ENCODE assay signal across 25 mouse cellular contexts in genomic region chr19:53855781-53856180, GRCm38 (mm10). TPM values are rescaled to one million over a fixed set of nuclear protein-coding genes. Genes with fewer than 3 reads are reported as not detected.
DNase-seq lines count a peak whose midpoint lies in the region; ATAC-seq and TF ChIP-seq lines count a peak whose summit lies in the region.
"Had no signal": no experiment of that assay in that cellular context is flagged by ENCODE, and none has a peak within 500 bp of the region (broad histone marks: within the 10 kb centered on the region; RNA-seq: fewer than 3 reads in every experiment).

No protein-coding gene starts in this region.

- H3K9me3 ChIP-seq in forebrain, embryonic 15.5 days: no peaks in the 10 kb centered on the region
- H3K9me3 ChIP-seq in forebrain, postnatal 0 days (ENCODE audit: low read length): no peaks in the 10 kb centered on the region
- H3K9me3 ChIP-seq in stomach, postnatal 0 days (ENCODE audit: control insufficient read depth, low read length): no peaks in the 10 kb centered on the region
- H3K9me3 ChIP-seq: embryonic facial prominence, embryonic 10.5 days; embryonic facial prominence, embryonic 13.5 days; heart, embryonic 10.5 days; heart, embryonic 13.5 days had no signal

- H3K27ac ChIP-seq in forebrain, embryonic 15.5 days (replicated peaks): peak overlapping the region; percentile 47
- H3K27ac ChIP-seq in forebrain, postnatal 0 days (ENCODE audit: low read depth, low read length): no peak overlapping the region
- peak overlapping the region; percentile 75 for H3K27ac ChIP-seq in layer of hippocampus, adult 2 months
- H3K27ac ChIP-seq in stomach, postnatal 0 days (replicated peaks): peak overlapping the region; percentile 41; the same call in 1 of the 2 replicates
- H3K27ac ChIP-seq: embryonic facial prominence, embryonic 10.5 days; embryonic facial prominence, embryonic 13.5 days; heart, embryonic 10.5 days; heart, embryonic 13.5 days; hindbrain, embryonic 14.5 days; hindbrain, postnatal 0 days had no signal

- H3K27me3 ChIP-seq in forebrain, embryonic 15.5 days: no peaks in the 10 kb centered on the region
- no peaks in the 10 kb centered on the region for H3K27me3 ChIP-seq in forebrain, postnatal 0 days (ENCODE audit: insufficient read depth, low read length)
- no peaks in the 10 kb centered on the region for H3K27me3 ChIP-seq in stomach, postnatal 0 days (ENCODE audit: control insufficient read depth, insufficient read depth, low read length)
- H3K27me3 ChIP-seq: embryonic facial prominence, embryonic 13.5 days; heart, embryonic 13.5 days had no signal

- H3K36me3 ChIP-seq in forebrain, embryonic 15.5 days: no peaks in the 10 kb centered on the region
- no peaks in the 10 kb centered on the region for H3K36me3 ChIP-seq in forebrain, postnatal 0 days (ENCODE audit: insufficient read depth)
- H3K36me3 ChIP-seq in stomach, postnatal 0 days (ENCODE audit: control insufficient read depth, insufficient read depth, low read length): no peaks in the 10 kb centered on the region
- H3K36me3 ChIP-seq: embryonic facial prominence, embryonic 10.5 days; embryonic facial prominence, embryonic 13.5 days had no signal

- H3K4me2 ChIP-seq in forebrain, embryonic 15.5 days (replicated peaks): peak overlapping the region; percentile 13; the same call in 1 of the 2 replicates
- no peak overlapping the region for H3K4me2 ChIP-seq in forebrain, postnatal 0 days (ENCODE audit: low read depth)
- H3K4me2 ChIP-seq in stomach, postnatal 0 days (replicated peaks; ENCODE audit: low read depth): no peak overlapping the region
- H3K4me2 ChIP-seq: embryonic facial prominence, embryonic 13.5 days; heart, embryonic 13.5 days; hindbrain, embryonic 14.5 days had no signal

- 29% methylated on average over 5 of the region's 5 CpGs for WGBS in forebrain, embryonic 15.5 days
- WGBS in forebrain, postnatal 0 days: 31% methylated on average over 5 of the region's 5 CpGs
- WGBS in stomach, postnatal 0 days: 63% methylated on average over 5 of the region's 5 CpGs

- DNase-seq in forebrain, postnatal 0 days: no peak
- no peak for DNase-seq in layer of hippocampus, adult 2 months (ENCODE audit: low spot score in 2 of 2)
- no peak for DNase-seq in layer of hippocampus, adult 8-10 months (ENCODE audit: low spot score in 2 of 2)
- no peak for DNase-seq in stomach, postnatal 0 days (ENCODE audit: low spot score)
- no peak for DNase-seq in urinary bladder, postnatal 36 days (ENCODE audit: low spot score in 2 of 2)
- DNase-seq: adrenal gland, adult 2 months; adrenal gland, postnatal 14 days; cerebellum, adult 11-12 months; cerebellum, adult 8-10 months; cerebellum, postnatal 36 days; embryo, embryonic 11 days; gastrocnemius, postnatal 25 days; heart, adult 2 months; heart, postnatal 14 days; heart, postnatal 4 days had no signal

- TF ChIP-seq CTCF in forebrain, postnatal 0 days (IDR thresholded peaks at IDR 0.05; ENCODE audit: low read depth): no peak
- TF ChIP-seq CTCF in layer of hippocampus, adult 2 months (conservative IDR thresholded peaks at IDR 0.05): no peak
- TF ChIP-seq CTCF in stomach, postnatal 0 days (IDR thresholded peaks at IDR 0.05; ENCODE audit: low read depth): no peak

- H3K4me1 ChIP-seq in forebrain, embryonic 15.5 days: peaks cover 81% of the 10 kb centered on the region
- peaks cover 44% of the 10 kb centered on the region; the same call in 1 of the 2 replicates for H3K4me1 ChIP-seq in forebrain, postnatal 0 days (ENCODE audit: insufficient read depth)
- peaks cover 19% of the 10 kb centered on the region for H3K4me1 ChIP-seq in stomach, postnatal 0 days (replicated peaks; ENCODE audit: control insufficient read depth, insufficient read depth)

- no peak for ATAC-seq in forebrain, embryonic 15.5 days (replicated peaks)
- ATAC-seq in forebrain, postnatal 0 days: no peak
- ATAC-seq in stomach, postnatal 0 days (ENCODE audit: low FRiP score, low TSS enrichment): no peak
- ATAC-seq: hindbrain, postnatal 0 days; inflammation-experienced regulatory T-cells, adult 6 months; intestine, embryonic 16.5 days had no signal

- TF ChIP-seq EP300 in stomach, postnatal 0 days (optimal IDR thresholded peaks at IDR 0.05): no peak

- 0 out of 2 replicates have a peak overlapping the region, but pooled peaks have one; percentile 6 for H3K9ac ChIP-seq in forebrain, embryonic 15.5 days (replicated peaks)
- no peak overlapping the region for H3K9ac ChIP-seq in forebrain, postnatal 0 days
- H3K9ac ChIP-seq in stomach, postnatal 0 days (ENCODE audit: low read length): no peak overlapping the region
- H3K9ac ChIP-seq: embryonic facial prominence, embryonic 13.5 days; heart, embryonic 13.5 days; hindbrain, embryonic 14.5 days had no signal

- no peak overlapping the region for H3K4me3 ChIP-seq in forebrain, embryonic 15.5 days
- no peak overlapping the region for H3K4me3 ChIP-seq in forebrain, postnatal 0 days (ENCODE audit: low read depth, low read length)
- no peak overlapping the region for H3K4me3 ChIP-seq in layer of hippocampus, adult 2 months
- H3K4me3 ChIP-seq in stomach, postnatal 0 days (ENCODE audit: low read depth, low read length): no peak overlapping the region
- H3K4me3 ChIP-seq: embryonic facial prominence, embryonic 10.5 days; embryonic facial prominence, embryonic 13.5 days; erythroblast, embryonic 14.5 days; heart, adult 2 months; heart, embryonic 10.5 days; heart, embryonic 13.5 days had no signal

RNA-seq across cellular contexts. Expression of gene Pdcd4, which starts 36.2 kb away (rescaled TPM):
- 90.4 and 94.7 TPM in 2 replicates for polyA plus RNA-seq in forebrain, embryonic 15.5 days (2015; fragmentation: Nextera tagmentation; extraction: Ambion mirVana)
- total RNA-seq in forebrain, postnatal 0 days (2014; rRNA removed): 24.4 and 32.3 TPM in 2 replicates
- polyA plus RNA-seq in forebrain, postnatal 0 days (2015; fragmentation: Nextera tagmentation; extraction: Ambion mirVana): 55.1 and 82.7 TPM in 2 replicates
- total RNA-seq in layer of hippocampus, adult 2 months (2021): 100 to 1,000 TPM; 118 to 119 TPM
- 100 to 1,000 TPM; 101 to 108 (median 106) TPM for total RNA-seq in layer of hippocampus, adult 8-10 months (2022)
- polyA plus RNA-seq in stomach, postnatal 0 days (2015; fragmentation: Nextera tagmentation; extraction: Ambion mirVana): 204 and 217 TPM in 2 replicates
